Mouse (Mus musculus): Measurements from ENCODE around the gene Depdc7. TPM values are rescaled to one million over a fixed set of nuclear protein-coding genes. Genes with fewer than 3 reads are reported as not detected.

Depdc7 gene
- polyA plus RNA-seq, 1 experiment from 2014 or later, result 5.4 TPM

DNA sequence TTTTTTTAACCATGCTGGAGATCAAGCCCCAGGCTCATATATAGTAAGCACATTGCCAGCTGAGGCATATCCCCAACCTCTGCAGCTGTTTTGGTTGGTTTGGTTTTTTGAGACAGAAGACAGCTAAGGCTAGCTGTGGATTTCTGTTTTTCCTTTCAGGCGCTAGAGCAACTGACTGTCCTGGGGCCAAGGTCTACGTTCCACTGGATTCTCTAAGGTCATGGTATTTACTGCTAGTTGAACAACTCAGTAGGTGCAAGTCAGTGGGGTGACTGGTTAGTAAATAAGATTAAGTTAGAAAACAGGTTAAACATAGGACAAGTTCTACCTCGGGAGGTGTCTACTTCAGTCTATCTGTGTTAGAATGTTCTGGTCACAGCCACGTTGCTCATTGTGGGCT, 57.9 kb downstream of the Depdc7 start:
- peaks cover 31% of the 10 kb centered on the region for H3K36me3 ChIP-seq (replicated peaks)
- WGBS, result 95% methylated on average over 4 of the region's 4 CpGs
- no peak overlapping the region for H3K4me3 ChIP-seq (replicated peaks)
- no peaks in the 10 kb centered on the region for H3K4me1 ChIP-seq
- no peak overlapping the region for H3K27ac ChIP-seq
- no peak overlapping the region for H3K9ac ChIP-seq
- no peak for ATAC-seq (ENCODE audit: low FRiP score)
- H3K9me3 ChIP-seq, result no peaks in the 10 kb centered on the region
- H3K27me3 ChIP-seq, result no peaks in the 10 kb centered on the region
- no peak overlapping the region for H3K4me2 ChIP-seq

DNA sequence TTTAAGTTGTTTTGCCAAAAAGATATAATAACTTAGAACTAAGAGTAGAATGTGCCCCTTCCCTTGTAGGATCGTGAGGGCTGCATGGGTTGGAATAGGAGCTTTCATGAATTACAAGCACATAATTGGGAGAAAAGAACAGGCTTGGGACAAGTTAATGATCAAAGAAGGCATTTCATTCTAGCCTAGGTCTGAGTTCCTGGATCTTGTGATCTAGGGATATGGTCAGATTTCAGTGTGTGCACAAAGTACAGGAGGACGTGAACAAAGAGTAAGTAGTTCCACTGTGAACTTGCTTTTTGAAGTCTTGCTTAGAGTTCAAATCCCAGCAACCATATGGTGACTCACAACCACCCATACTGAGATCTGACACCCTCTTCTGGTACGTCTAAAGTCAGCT, 65.4 kb downstream of the Depdc7 start:
- Histone ChIP-seq H3K9me3 (no peaks in the 10 kb centered on the region), H3K4me2 (no peak overlapping the region)
- 88% methylated on average over 3 of the region's 3 CpGs for WGBS

More for the DNA sequence above, 65.4 kb downstream of the Depdc7 start:
- H3K36me3 ChIP-seq (replicated peaks), result peaks cover 21% of the 10 kb centered on the region
- no peaks in the 10 kb centered on the region for H3K27me3 ChIP-seq
- no peak overlapping the region for H3K27ac ChIP-seq
- 0 out of 2 replicates have a peak, but pooled peaks cover 3% of the 10 kb centered on the region for H3K4me1 ChIP-seq
- no peak for ATAC-seq (ENCODE audit: low FRiP score)
- H3K9ac ChIP-seq, result no peak overlapping the region
- H3K4me3 ChIP-seq (replicated peaks), result no peak overlapping the region

Other genes starting within 250 kb of the Depdc7 start
- gene Hipk3, start 248.4 kb downstream of the Depdc7 start, polyA plus RNA-seq (2016; fragmentation: Nextera tagmentation; extraction: Ambion mirVana), result 9.0 and 9.1 TPM in 2 replicates
- gene Cstf3, start 152.4 kb downstream of the Depdc7 start, polyA plus RNA-seq (2016; fragmentation: Nextera tagmentation; extraction: Ambion mirVana), result 114 and 117 TPM in 2 replicates
- 69.2 and 69.8 TPM in 2 replicates for gene Tcp11l1, start 30.7 kb downstream of the Depdc7 start, polyA plus RNA-seq (2016; fragmentation: Nextera tagmentation; extraction: Ambion mirVana)
- not detected in 2 replicates for gene Pin1rt1, start 26.5 kb downstream of the Depdc7 start, polyA plus RNA-seq (2016; fragmentation: Nextera tagmentation; extraction: Ambion mirVana)
- gene Qser1, start 73.9 kb upstream of the Depdc7 start, polyA plus RNA-seq (2016; fragmentation: Nextera tagmentation; extraction: Ambion mirVana), result 15.5 and 15.6 TPM in 2 replicates
- 0.70 and 0.94 TPM in 2 replicates for gene Prrg4, start 107.0 kb upstream of the Depdc7 start, polyA plus RNA-seq (2016; fragmentation: Nextera tagmentation; extraction: Ambion mirVana)
- 8.8 and 9.7 TPM in 2 replicates for gene Ccdc73, start 124.9 kb upstream of the Depdc7 start, polyA plus RNA-seq (2016; fragmentation: Nextera tagmentation; extraction: Ambion mirVana)